Mouse (Mus musculus) intestine, embryonic 15.5 days (tissue): Measurements from ENCODE around the gene Akap1. TPM values are rescaled to one million over a fixed set of nuclear protein-coding genes. Genes with fewer than 3 reads are reported as not detected.
"Not testable (repeated sequence)": the region's sequence is repeated elsewhere in the genome, so short reads cannot be mapped to it uniquely, and the experiment has no call there.

Source experiments
- ATAC-seq: fragments of 200-750 bp; cut with Nextera tagmentation; 2 replicates; pipeline ENCODE4 v1.8.0; 2017; ENCODE audit warnings: moderate TSS enrichment, moderate library complexity
- H3K27ac ChIP-seq: fragments of 300-500 bp; sonication (generic); 2 replicates; pipeline ENCODE4 v1.5.1; 2015; ENCODE audit warnings: mild to moderate bottlenecking, inconsistent platforms
- H3K27me3 ChIP-seq: fragments of 300-500 bp; sonication (generic); replicated peaks from 2 replicates; pipeline ENCODE4 v1.6.1; 2015; ENCODE audit warnings: inconsistent platforms
- H3K36me3 ChIP-seq: fragments of 300-500 bp; sonication (generic); 2 replicates; pipeline ENCODE4 v1.6.1; 2015; ENCODE audit warnings: inconsistent platforms
- H3K4me1 ChIP-seq: fragments of 300-500 bp; sonication (generic); replicated peaks from 2 replicates; pipeline ENCODE4 v1.6.1; 2015; ENCODE audit warnings: inconsistent platforms
- H3K4me2 ChIP-seq: fragments of 300-500 bp; sonication (generic); replicated peaks from 2 replicates; pipeline ENCODE4 v1.6.1; 2015; ENCODE audit warnings: mild to moderate bottlenecking, inconsistent platforms
- H3K4me3 ChIP-seq: fragments of 300-500 bp; sonication (generic); replicated peaks from 2 replicates; pipeline ENCODE4 v1.5.1; 2015; ENCODE audit warnings: inconsistent platforms
- H3K9ac ChIP-seq: fragments of 300-500 bp; sonication (generic); 2 replicates; pipeline ENCODE4 v1.6.1; 2015; ENCODE audit warnings: inconsistent platforms
- H3K9me3 ChIP-seq: fragments of 300-500 bp; sonication (generic); 2 replicates; pipeline ENCODE4 v1.6.1; 2016; ENCODE audit warnings: inconsistent platforms
- WGBS: fragments of 180-500 bp; shearing (Covaris S2); methylation state at CpG from one replicate; pipeline ENCODE4 v1.1.7; 2015; 5-methylcytosine and 5-hydroxymethylcytosine counted together
- polyA plus RNA-seq: library from polyadenylated mRNA; unstranded; fragments of >200 nt; fragmentation: Nextera tagmentation; extraction: Ambion mirVana; gene quantifications from 2 replicates; pipeline ENCODE4 v1.2.1, GENCODE M21; 2015

Gene Akap1
- polyA plus RNA-seq, 1 experiment from 2014 or later = 27.8 TPM

DNA sequence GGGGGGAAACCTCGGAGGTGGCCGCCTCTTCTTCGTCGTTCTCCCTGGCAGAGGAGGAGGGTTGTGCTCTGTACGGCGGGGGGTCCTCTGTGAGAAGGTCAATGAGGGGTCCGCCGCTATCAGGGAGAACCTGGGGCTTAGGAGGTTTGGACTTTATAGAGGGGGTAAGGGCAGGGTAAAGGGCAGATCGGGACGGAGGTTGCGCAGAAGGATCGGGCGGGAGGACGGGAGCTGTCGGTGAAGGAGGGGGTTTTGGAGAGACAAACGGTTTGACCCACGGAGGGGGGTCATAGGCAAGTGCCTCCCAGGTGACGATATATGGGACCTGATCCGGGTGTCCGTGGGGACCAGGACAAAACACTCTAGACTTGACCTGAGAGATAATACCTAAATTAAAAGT is 30.8 kb upstream of the Akap1 start:
- not testable (repeated sequence) for H3K9ac ChIP-seq, H3K27me3 ChIP-seq, H3K36me3 ChIP-seq, H3K4me3 ChIP-seq, ATAC-seq, H3K27ac ChIP-seq, H3K9me3 ChIP-seq, H3K4me1 ChIP-seq
- 47% methylated on average over 16 of the region's 20 CpGs for WGBS
- peak overlapping the region; percentile 30; the same call in 1 of the 2 replicates for H3K4me2 ChIP-seq

DNA sequence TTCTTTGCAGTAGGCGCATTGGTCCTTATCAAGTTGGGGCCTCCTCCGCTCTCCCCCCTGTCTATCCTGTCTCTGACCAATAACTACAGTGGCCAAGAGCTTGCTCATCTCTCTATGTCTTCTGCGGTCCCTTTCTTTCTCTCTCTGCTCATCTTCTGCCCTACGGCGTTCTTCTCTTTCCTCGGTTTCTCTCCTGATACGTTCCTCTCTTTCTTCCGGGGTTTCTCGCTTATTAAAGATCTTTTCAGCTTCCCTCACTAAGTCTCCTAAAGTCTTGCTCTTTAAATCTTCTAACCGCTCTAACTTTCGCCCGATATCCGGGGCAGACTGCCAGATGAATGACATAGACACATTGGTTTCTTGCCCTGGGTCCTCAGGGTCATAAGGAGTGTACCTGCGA is 29.9 kb upstream of the Akap1 start:
- H3K36me3 ChIP-seq, H3K27me3 ChIP-seq, H3K4me2 ChIP-seq, H3K4me1 ChIP-seq, H3K4me3 ChIP-seq, H3K9me3 ChIP-seq, H3K9ac ChIP-seq, H3K27ac ChIP-seq, ATAC-seq: not testable (repeated sequence)
- 90% methylated on average over 12 of the region's 14 CpGs for WGBS

DNA sequence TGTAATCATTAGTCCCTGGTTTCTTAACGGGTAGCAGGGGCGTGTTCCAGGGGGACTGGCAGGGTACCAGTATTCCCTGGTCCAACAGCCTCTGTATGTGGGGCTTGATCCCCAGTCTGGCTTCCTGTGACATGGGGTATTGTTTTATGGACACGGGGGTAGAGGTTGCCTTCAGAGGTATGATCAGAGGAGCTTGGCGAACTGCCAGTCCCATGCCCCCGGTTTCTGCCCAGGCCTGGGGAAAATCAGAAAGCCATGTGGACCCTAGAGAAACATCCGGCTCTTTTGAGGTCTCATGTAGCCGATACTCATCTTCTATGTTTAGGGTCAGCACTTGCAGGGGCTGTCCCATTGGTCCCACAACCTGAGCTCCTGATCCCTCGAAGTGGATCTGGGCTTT is 29.1 kb upstream of the Akap1 start:
- not testable (repeated sequence) for H3K27ac ChIP-seq, H3K4me1 ChIP-seq, H3K27me3 ChIP-seq, ATAC-seq, H3K9me3 ChIP-seq, H3K9ac ChIP-seq, H3K36me3 ChIP-seq, H3K4me2 ChIP-seq, H3K4me3 ChIP-seq
- 91% methylated on average over 3 of the region's 8 CpGs for WGBS

DNA sequence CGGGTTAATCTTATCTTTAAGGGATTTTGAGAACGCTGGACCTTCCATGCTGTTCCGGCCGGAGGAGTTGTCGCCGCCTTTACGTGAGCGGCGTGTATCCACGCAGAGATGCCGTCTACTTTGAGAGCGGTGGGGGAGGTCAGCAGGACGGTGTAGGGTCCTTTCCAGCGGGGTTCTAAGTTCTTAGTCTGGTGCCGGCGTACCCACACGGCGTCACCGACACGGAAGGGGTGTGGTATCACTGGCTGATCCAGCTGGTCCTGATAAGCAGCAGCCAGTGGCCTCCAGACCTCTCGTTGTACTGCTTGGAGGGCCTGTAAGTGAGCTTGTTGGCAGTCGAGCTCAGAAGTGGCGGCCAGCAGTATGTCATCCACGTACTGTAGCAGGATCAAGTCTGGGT is 28.4 kb upstream of the Akap1 start:
- not testable (repeated sequence) for H3K4me2 ChIP-seq, ATAC-seq, H3K27ac ChIP-seq, H3K36me3 ChIP-seq, H3K4me1 ChIP-seq, H3K4me3 ChIP-seq, H3K27me3 ChIP-seq, H3K9ac ChIP-seq, H3K9me3 ChIP-seq
- WGBS = 90% methylated on average over 23 of the region's 24 CpGs

DNA sequence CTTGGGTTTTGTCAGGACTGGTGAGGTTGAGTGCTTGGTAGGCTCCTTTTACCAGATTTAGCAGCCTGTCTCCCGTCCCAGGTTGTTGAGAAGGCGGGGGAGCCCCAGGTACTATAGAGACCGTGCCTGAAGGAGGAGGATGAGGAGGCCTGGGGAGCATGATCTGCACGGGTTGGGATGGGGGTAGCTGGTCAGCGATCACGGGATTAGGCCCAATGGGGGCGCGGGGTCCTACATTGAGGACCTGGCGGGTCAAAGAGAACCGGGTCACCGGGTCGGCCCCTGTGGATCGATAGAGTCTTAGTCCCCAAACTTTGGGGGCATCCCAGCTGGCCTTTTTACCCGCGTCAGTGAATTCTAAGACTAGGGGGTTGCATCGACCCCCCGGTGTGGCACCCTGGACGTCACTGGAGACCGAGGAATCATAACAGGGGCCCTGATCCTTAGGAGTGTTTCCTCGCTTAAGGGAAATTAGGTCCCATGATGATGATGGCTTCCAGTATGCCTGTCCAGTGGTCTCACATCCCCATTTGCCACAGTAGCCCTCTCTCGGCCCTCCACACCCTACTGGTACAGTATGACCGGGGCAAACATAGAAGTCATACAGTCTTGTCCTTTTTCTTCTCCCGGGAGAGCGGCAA is 27.7 kb upstream of the Akap1 start:
- not testable (repeated sequence) for H3K36me3 ChIP-seq, H3K9me3 ChIP-seq, H3K4me2 ChIP-seq, H3K27me3 ChIP-seq, ATAC-seq, H3K27ac ChIP-seq, H3K4me1 ChIP-seq, H3K4me3 ChIP-seq, H3K9ac ChIP-seq
- 97% methylated on average over 20 of the region's 24 CpGs for WGBS

DNA sequence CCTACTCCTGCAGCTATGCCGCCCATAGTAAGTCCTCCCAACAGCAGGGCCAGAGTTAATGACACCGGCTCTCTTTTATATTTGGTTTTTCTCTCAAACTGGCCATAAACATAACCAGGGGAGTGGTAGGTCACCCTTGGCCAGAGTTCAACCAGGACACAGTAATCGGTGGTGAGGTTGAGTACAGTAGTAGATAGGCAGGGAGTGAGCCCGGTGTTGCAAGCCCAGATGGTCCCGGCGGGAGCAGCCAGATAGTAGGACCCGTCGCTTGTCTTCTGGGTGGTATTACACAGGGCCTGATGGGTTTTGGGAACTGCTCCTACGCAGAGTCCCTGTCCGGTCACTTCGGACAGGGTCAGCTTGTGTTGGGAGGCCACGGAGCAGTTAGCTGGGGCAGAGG is 27.1 kb upstream of the Akap1 start:
- H3K36me3 ChIP-seq, ATAC-seq, H3K4me3 ChIP-seq, H3K27me3 ChIP-seq, H3K27ac ChIP-seq, H3K9ac ChIP-seq, H3K4me2 ChIP-seq, H3K9me3 ChIP-seq, H3K4me1 ChIP-seq: not testable (repeated sequence)
- WGBS = 94% methylated on average over 12 of the region's 12 CpGs

DNA sequence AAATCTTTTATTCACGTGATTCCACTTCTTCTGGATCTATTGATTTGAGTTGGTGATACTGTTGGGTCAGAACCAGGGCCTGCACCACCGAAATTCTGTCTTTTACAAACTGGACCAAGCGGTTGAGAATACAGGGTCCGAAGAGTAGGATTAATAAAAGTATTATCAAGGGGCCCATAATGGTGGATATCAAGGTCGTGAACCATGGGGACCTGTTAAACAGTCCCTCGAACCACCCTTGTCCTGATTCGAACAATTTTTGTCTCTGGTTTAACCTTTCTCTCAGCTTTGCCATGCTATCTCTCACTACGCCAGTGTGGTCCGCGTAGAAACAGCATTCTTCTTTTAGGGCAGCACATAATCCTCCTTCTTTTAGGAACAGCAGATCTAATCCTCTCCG is 26.5 kb upstream of the Akap1 start:
- H3K27ac ChIP-seq, H3K4me3 ChIP-seq, H3K9me3 ChIP-seq, H3K4me2 ChIP-seq, H3K27me3 ChIP-seq, H3K9ac ChIP-seq, H3K36me3 ChIP-seq, ATAC-seq, H3K4me1 ChIP-seq: not testable (repeated sequence)
- WGBS = 93% methylated on average over 8 of the region's 11 CpGs

DNA sequence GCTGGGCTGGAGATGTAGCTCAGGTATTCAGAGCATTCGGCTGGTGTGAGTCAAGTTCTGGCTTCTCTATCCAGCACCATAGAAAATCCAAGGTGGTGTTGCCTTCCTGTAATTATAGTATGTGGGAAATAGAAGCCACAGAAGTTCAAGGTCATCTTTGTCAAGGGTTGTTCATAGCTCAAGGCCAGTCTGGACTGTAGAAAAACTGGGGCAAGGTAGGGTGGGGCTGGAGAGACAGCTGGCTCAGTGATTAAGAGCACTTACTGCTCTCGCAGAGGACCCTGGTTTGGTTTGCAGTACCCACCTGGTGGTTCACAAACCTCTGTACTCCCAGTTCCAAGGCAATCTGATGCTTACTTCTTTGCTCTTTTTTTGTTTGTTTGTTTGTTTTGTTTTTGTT is 24.6 kb upstream of the Akap1 start:
- Histone ChIP-seq H3K9me3 (no peaks in the 10 kb centered on the region), H3K9ac (no peak overlapping the region), H3K4me2 (no peak overlapping the region), H3K4me1 (no peaks in the 10 kb centered on the region), H3K27ac (no peak overlapping the region), H3K27me3 (no peaks in the 10 kb centered on the region), H3K4me3 (no peak overlapping the region), H3K36me3 (no peaks in the 10 kb centered on the region)
- WGBS = 86% methylated on average over 2 of the region's 2 CpGs
- ATAC-seq = no peak

DNA sequence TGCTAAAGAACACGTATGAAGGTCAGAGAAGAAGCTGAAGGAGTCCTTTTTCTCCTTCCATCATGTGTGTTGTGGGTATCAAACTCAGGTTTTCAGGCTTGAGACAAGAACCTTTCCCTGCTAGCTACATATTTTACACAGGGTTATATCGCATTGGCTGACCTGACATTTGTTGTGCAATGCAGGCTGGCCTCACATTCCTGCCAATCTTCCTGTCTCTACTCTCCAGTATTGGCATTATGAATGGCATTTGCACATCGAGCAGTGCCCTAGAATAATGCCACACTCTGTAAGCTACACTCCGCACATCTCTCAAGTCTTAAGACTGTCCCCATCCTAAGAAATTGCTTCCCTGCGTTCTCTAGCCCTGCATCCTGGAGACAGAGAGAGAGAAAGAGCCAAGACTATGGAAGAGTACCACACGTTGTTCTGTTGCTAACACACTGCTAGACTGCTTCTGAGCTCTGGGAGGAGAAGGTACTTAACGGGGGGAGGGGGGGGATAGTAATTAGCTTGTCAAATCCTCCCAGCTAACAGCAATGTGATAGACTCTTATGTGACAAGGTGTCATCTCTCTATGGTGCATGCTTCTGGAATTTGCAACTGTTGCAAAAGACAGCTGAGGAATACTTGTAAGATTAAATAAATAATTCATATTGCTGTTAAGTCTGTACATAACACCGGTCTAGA is 20.1 kb upstream of the Akap1 start:
- Histone ChIP-seq H3K4me1 (no peaks in the 10 kb centered on the region), H3K4me2 (no peak overlapping the region), H3K36me3 (no peaks in the 10 kb centered on the region), H3K9ac (no peak overlapping the region), H3K4me3 (no peak overlapping the region), H3K27ac (no peak overlapping the region), H3K9me3 (no peaks in the 10 kb centered on the region), H3K27me3 (no peaks in the 10 kb centered on the region)
- 70% methylated on average over 8 of the region's 8 CpGs for whole genome bisulfite sequencing
- no peak for ATAC-seq

DNA sequence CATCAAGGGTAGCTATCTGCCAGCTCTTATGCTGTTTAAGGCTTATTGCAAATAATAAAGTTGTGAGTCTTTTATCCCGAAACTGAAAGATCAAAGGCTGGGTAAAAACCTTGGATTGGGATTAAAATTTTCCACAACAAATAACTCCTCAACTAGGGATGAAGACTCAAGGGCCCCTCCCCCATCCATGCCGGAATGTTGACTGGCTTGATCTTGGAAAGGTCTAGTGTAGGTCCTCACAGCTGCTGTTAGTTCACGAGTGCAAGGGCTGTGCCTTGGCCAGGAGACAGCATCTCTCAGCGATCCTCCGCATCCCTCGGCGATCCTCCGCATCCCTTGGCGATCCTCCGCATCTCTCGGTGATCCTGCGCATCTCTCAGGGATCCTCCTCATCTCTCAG is 13.6 kb upstream of the Akap1 start:
- Histone ChIP-seq H3K27me3 (no peaks in the 10 kb centered on the region), H3K9ac (no peak overlapping the region), H3K9me3 (no peaks in the 10 kb centered on the region), H3K36me3 (no peaks in the 10 kb centered on the region), H3K4me1 (peaks cover 4% of the 10 kb centered on the region), H3K4me3 (no peak overlapping the region), H3K27ac (no peak overlapping the region), H3K4me2 (no peak overlapping the region)
- no peak for ATAC-seq
- WGBS = 89% methylated on average over 12 of the region's 12 CpGs

DNA sequence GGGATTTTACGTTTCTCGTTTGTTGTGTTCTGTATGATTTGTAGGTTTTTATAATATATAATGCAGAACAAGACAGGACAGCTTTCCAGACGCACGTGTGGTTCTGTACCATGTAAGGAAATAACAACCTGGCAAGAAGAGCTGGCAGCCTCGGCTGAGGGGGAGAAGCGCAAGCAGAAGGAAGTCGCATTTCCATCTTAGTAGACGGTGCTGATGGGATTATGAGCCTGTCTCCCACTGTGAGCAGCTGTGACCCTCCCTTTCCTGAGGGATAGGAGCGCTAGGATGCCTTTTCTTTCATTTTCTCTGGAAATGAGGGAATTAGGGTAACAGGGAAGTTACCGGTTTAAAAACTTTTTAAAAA is 9.3 kb upstream of the Akap1 start:
- Histone ChIP-seq H3K36me3 (no peaks in the 10 kb centered on the region), H3K9me3 (no peaks in the 10 kb centered on the region), H3K9ac (peak overlapping the region; percentile 1; the same call in 1 of the 2 replicates), H3K27me3 (no peaks in the 10 kb centered on the region), H3K4me2 (peak overlapping the region; percentile 77), H3K4me3 (peak overlapping the region; percentile 33), H3K27ac (no peak overlapping the region), H3K4me1 (peaks cover 5% of the 10 kb centered on the region)
- peak; percentile 39 for ATAC-seq
- 5% methylated on average over 10 of the region's 10 CpGs for WGBS

DNA sequence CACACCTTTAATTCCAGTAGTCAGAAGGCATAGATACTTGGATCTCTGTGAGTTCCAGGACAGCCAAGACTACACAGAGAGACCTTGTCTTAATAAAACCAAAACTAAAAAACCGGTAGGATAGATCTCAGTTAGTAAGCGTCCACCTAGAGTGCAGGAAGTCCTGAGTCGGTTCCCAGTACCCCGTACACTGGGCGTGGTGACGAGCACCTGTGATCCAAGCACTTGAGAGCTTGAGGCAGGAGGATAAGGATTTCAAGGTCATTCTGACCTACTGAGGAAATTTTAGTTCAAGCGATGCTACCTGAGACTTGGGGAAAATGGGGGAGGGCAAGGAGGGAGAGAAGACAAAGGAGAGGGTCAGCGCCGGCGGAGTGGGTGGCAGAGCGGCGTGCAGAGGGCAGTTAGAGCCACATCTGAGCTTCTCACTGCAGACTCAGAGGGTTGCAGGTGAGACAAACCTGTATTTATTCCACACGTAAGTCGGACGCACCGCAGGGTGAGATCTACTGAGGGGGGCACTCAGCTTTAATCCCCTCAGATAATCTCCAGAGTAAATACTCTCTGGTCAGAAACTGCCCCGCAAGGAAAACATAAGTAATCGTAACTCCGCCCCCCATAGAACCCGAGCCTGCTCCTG is 8.8 kb upstream of the Akap1 start:
- no peaks in the 10 kb centered on the region for H3K36me3 ChIP-seq
- no peak overlapping the region for H3K27ac ChIP-seq
- peaks cover 5% of the 10 kb centered on the region for H3K4me1 ChIP-seq
- H3K9ac ChIP-seq = peak overlapping the region; percentile 1; the same call in 1 of the 2 replicates
- no peaks in the 10 kb centered on the region for H3K27me3 ChIP-seq
- peak; percentile 51 for ATAC-seq
- 5% methylated on average over 20 of the region's 20 CpGs for WGBS
- peak overlapping the region; percentile 77 for H3K4me2 ChIP-seq
- H3K9me3 ChIP-seq = no peaks in the 10 kb centered on the region
- H3K4me3 ChIP-seq = peak overlapping the region; percentile 33

DNA sequence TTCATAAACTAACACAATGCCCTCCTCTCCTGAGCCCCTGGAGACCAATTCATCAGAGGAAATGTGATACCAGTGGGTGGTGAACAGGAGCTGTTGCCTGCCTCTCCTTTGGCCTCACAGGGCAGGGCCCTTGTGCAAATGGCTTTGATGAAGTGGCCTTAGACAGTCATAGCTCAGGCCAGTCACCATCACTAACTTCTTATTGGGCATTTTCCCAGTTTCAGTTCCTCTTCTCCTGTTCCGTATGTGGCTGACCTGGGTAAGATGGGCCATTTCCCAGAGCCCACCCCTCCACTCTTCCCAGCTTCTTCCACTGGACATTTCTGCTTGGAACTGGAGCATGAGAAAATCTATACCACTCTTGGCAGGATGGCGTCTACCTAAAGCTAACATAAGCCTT is 5.1 kb upstream of the Akap1 start:
- no peak overlapping the region for H3K9ac ChIP-seq
- H3K4me1 ChIP-seq = peaks cover 8% of the 10 kb centered on the region
- no peaks in the 10 kb centered on the region for H3K27me3 ChIP-seq
- no peak overlapping the region for H3K4me2 ChIP-seq
- no peaks in the 10 kb centered on the region for H3K9me3 ChIP-seq
- no peak overlapping the region for H3K27ac ChIP-seq
- no peak for ATAC-seq
- H3K36me3 ChIP-seq = no peaks in the 10 kb centered on the region
- 74% methylated on average over 2 of the region's 2 CpGs for WGBS
- H3K4me3 ChIP-seq = no peak overlapping the region
